Mouse (Mus musculus) thymus, postnatal 36 days (tissue): ENCODE data around the gene Psmd13.

Source experiments
- DNase-seq, 2 experiments: peaks; one replicate each; pipeline ENCODE4 v3.0.0; 2022; ENCODE audit warnings: mixed read lengths in 2 of 2

Gene Psmd13

DNA sequence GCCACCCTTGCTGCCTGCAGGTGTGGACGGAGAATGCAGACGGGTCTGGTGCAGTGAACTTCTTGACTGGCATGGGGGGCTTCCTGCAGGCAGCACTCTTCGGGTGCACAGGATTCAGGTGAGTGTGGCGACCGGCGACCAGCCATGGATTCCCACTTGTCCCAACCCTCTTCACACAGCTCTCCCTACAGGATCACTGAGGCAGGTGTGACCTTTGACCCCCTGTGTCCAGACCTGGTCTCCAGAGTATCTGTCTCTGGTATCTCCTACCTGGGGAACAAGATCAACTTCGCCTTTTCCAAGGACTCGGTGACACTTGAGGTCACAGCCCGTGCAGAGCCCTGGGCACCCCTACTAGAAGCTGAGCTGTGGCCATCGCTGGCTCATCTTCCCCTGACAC, 64.5 kb downstream of the Psmd13 start:
- DNase-seq = no peak

DNA sequence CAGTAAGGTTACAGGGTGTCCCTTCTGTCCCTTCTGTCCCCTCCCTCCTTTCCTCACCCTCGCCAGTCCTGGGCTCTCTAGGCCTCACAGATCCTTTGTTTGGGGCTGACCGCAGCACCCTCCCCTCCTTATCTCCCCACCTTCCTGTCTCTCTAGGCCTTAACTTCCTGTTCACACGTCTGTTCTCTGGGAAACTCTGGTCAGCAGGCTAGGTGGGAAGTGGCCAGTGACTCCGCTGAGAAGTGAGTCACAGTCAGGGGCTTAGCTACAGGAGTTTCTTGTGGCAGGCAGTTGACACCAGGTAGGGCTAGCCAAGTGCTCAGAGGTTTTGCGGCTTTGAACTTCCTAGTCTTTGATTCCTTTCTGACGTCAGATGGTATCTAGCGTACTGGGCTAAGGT, 65.2 kb downstream of the Psmd13 start:
- no peak for DNase-seq

DNA sequence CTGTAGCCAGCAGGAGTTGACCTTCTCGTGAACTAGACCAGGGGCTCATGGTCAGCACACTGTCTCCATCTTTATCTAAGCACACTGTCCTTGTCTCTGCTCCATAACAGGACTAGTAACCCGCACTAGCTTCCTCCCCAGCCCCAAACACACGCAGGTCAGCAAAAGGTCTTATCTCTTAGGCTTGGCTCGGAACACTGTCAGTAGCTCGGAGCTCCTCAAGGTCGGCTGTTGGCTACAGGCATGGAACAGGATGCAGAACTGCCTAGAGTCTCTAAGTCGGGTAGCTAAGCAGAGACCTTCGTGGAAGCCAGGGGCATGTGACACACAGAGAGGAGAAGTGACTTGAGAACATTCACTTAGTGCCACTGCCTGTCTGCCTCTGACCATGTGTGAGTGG, 66.4 kb downstream of the Psmd13 start:
- DNase-seq = no peak
